Mouse (Mus musculus): ENCODE measurements at regions not wholly inside any gene's neighbourhood (a gene's known extent, or its start where the extent isn't known, plus 50 kb on each side); places are given as distances from the start of the nearest gene placed in this dataset.

DNA sequence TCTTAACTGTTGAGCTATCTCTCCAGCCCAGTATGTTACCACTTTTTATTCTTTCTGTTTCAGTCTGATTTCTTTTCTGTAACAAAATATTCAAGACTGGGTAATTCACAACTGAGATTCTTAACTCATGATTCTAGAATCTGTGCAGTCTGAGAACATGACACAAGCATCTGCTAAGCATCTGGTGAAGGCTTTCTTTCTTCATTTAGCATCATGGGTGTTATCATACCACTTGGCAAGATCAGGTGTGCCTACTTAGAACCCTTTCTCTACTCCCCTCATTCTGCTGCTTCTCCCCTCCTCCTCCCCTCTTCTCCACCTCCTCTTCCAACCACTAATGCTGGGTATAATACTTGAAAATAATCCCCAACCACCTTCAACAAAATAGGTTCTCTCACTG is 62.1 kb upstream of the Pfn2 start:
- intact Hi-C loops (cut with DNase I): no loop called here

DNA sequence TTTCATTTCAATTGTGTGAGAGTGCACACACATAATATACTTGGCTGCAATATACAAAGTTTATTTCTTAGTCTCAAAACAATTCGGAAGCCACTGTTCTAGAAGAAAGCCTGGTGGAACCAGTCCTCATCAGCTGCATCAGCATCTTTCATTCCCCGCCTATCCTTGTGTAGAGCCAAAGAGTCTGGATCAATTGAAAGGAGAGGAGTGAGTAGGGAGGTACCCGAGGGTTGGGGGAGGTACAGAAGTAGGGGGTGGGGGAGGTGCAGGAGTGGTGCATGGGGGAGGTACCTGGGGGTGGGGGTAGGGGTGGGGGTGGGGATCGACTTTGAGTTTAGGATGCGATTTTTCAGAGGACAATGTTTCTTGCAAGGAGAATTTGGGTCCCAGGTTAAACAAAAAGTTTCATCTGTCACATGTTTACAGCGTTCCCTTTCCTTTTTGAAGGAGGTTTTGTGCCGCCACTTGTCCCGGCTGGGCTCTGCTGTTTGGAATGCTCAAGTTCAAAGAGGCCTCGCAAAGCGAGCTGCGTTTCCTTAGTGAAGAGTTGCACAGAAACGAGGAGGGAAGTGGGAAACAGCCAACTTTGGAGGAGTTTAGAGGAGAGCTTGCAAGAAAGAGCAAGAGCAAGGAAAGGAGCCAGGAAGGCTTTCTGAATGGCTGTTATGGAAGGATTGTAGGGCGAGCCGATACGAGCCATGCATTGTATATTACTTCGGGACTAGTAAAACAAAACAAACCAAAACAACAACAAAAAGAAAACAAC is 64.1 kb upstream of the Pfn2 start:
- intact Hi-C loops (cut with DNase I): no loop called here

DNA sequence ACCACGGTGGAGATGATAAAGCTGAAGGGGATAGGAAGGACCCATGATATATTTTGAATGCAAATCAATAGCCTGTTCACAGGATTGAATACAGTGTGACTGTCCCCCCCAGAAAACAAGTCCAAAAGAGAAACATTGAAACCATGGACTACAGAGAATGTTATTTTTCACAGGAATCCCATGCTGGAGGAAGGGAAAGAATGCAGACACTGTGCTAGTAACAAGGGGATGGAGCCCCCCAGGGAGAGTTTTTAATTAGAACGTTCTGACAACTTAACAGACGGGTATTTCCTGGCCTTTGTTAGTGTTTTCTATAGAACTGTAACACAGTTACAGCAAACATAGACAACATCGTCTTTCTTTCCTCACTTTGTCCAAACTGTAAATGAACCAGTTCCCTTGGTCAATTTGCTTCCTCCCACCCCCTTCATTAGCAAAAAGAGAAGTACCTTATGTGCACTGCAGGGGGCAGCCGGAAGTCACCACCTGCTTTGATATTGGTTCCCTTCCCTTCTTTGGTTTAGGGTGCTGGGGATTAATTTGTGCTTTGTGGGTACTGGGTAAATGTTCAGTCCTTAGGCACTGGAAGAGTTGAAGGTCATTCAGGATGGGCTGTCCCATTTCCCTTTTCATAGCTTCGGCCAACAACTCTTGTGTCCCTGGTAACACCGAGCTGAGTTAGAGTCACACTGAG is 64.9 kb upstream of the Pfn2 start:
- intact Hi-C loops (cut with DNase I): no loop called here

DNA sequence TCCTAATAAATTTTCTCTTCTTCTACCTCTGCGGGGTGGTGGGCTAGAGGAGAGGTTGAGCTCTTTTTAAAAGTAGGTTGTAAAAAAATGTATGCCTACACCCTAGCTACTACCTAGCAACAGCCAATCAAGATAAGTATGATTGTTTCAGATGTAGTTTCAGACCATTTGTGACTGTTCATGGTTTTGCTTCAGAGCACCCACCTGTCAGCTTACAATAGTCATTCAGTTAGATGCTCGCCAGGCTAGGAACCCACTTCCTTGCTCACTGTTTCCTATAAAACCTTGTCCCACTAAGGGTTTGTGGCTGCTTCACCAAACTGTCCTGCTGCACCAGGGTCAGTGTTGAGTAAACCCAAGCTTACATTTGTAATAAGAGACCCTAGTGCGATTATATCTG is 66.8 kb upstream of the Pfn2 start:
- intact Hi-C loops (cut with DNase I): no loop called here

DNA sequence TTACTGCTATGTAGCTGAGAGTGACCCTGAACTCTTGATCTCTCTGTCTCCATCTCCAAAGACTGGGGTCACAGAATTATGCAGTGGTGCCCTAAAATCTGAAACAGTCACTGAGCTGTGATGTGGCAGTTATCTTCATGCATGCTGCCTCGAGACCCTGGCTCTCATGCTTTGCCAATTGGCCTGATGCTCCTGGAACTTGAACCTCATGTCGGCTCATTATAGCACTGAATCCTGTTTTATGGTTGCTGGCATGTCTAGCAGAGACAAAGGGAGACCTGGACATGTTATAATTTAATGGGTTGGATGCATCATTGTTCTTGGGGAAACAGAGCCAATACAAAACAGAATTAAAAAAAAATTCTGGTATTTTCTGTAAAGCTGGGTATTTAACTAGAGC is 71.0 kb upstream of the Pfn2 start:
- intact Hi-C loops (cut with DNase I): no loop called here

DNA sequence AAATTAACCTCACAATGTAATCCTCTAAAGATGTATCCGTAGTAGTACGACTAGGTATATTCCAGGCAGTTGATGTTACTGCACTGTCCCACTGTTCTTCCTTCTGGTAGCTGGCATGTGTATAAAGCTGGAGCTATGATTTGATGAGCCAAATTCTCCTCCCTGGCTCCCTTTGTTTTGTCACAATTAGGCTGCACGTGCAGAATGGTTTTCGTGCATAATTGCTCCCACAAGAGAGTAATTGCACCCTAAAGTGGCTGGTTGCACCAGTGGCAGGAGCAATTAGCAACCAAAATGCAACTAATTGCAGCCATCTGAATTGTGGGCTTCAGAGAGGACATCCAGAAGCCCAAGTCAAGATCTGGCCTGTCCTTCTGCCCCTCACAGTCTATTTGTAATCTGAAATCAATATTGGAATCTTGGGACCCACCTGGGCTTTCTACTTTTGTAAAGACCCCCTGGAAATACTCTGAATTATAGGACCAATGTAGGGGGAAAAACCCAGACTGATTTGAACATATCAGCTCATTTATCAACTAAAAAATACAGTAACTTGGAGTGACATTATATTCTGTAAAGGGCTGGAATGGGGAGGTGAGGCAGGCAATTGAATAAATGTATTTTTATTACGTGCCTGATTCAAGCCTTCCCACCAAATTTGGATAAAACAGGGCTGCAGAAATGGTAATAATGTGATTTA is 71.7 kb upstream of the Pfn2 start:
- intact Hi-C loops (cut with DNase I): no loop called here

DNA sequence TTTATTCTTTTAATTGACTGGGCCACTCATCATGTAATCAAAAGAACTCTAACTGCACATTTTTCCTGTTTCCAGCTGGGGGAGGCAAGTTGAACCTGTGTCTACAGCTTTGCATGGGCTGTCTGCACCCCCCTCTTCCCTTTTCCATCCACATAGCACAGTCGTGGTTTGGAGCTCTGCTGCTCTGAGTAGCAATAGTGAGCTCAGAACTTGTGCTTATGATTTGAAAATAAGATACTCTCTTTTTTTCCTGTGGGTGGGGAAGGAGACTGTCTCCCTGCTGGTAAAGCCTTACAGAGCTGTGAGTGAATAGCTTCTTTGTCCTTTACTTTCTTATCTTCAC is 72.2 kb upstream of the Pfn2 start:
- intact Hi-C loops (cut with DNase I): no loop called here

GRCm38 (mm10) chr3:57921071-57921882 is 73.4 kb upstream of the Pfn2 start:
- intact Hi-C loops (cut with DNase I): no loop called here

DNA sequence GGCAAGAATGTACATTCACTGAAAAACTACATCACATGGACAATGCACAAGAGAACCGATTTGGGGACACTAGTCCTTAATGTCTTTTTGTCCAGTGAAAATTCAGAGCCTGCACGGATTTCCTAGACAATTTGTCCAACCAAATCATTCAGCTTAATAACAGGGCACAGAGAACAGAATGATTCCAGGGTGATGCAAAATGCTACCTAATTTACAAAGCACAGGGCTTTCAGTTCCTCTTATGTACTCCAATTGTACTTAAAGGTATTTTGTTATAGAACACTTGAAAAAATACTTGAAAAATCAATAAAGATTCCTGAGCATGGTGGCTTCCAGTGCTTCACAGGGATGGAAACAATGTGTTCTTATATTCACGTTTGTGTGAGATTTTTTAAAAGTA is 75.2 kb upstream of the Pfn2 start:
- intact Hi-C loops (cut with DNase I): no loop called here

- intact Hi-C loops (cut with DNase I): no loop called here
Observed at GRCm38 (mm10) chr3:57932657-57933539, 85.0 kb upstream of the Pfn2 start.

DNA sequence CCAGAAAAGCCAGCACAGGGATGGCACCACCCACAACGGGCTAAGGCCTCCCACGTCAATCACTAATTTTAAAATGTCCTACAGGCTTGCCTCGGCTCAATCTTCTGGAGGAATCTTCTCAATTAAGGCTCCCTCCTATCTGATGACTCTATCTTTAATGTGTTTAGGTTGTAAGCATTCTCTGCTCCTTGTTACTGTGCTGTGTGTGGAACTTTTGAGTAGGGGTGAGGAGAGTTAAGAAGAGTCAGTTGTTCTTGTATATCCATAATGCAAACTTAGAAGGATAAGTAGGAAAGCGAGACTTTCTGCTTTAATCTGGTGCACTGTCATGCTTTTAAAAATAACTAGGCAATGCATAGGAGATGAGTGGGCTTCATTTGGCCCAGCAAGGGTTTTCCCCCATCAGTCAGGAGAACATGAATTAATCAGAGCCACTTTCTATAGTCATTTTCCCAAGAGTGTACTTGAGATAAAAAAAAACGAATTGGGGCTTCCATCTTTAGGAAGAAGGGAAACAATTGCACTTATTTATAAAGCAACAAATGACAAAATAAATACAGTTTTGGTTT is 87.2 kb upstream of the Pfn2 start:
- intact Hi-C loops (cut with DNase I): no loop called here

DNA sequence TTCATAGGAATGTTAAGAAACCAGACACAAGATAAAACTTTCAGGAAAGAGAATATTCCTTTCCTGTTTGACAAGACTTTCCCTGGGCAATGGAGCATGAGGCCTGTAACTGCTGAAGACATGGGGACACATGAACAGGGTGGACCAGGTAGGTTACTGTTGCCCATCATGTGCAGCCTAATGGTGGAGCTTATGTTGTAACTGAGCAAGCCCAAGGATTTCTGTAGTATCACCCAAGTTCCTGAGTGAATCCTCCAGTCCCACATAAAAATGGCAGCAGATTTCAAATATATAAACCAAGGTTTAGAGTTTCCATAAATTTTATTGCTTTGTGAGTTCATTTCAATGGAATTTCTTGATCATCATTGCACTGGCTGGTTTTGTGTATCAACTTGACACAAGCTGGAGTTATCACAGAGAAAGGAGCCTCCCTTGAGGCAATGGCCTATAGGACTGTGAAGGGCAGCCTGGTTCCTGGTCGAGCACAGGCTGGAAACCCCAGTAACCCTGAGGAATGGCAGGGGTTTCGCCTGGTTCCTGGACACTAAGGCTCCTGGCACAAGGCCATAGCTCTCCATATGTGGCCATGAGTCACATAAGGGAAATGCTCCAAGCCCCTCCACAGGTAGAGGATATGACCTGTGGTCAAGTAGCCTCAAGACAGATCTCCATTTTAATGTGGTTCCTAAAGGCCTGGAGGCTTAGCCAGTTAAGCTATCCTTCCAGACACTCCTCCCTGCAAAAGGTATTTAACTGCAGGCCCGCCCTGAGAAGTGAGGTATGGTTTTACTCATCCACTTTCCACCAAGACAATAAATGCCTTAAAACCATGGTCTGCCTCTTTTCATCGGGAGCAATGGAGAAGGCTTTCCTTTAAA is 92.9 kb upstream of the Pfn2 start:
- intact Hi-C loops (cut with DNase I): no loop called here

GRCm38 (mm10) chr3:57944698-57945097 is 96.8 kb upstream of the Pfn2 start:
- intact Hi-C loops (cut with DNase I): no loop called here

DNA sequence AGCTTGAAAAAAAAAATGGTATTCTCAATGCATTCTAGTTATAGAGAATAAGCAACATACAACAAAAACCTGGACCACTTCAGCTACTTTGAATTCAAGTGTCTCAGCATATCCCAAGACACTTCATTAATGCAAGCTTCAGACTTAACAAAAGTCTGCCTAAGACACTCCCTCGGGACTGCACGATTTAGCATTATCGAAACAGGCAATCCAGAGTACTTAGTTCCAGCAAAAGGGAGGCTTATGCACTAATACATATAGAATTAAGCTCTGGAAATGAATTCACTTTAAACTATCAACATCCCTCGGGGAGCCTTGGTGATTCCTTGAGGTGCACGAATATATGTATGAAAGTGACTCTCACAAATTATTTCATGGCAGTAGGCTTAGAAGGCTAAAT is 97.9 kb upstream of the Pfn2 start:
- intact Hi-C loops (cut with DNase I): no loop called here

- intact Hi-C loops (cut with DNase I): no loop called here
Observed at GRCm38 (mm10) chr3:57947331-57947730, 99.5 kb upstream of the Pfn2 start.

DNA sequence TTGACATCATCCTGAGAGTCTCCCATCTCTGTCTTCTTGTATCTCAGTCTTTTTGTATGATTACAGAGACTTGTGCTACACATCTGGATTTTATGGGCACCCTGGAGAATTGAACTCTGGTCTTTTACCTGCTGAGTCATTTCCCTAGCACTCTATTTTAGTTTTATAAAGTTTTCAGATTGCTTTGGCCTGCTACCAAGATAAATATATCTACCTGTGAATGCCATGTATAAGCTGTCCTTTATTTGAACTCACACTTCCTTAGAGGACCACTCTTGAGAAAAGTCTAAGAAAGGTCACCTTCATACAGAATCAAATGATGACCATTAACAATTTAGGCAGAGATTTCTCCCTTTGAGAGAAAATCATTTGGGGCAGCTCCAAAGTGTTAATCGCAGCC is 100.8 kb upstream of the Pfn2 start:
- intact Hi-C loops (cut with DNase I): no loop called here

DNA sequence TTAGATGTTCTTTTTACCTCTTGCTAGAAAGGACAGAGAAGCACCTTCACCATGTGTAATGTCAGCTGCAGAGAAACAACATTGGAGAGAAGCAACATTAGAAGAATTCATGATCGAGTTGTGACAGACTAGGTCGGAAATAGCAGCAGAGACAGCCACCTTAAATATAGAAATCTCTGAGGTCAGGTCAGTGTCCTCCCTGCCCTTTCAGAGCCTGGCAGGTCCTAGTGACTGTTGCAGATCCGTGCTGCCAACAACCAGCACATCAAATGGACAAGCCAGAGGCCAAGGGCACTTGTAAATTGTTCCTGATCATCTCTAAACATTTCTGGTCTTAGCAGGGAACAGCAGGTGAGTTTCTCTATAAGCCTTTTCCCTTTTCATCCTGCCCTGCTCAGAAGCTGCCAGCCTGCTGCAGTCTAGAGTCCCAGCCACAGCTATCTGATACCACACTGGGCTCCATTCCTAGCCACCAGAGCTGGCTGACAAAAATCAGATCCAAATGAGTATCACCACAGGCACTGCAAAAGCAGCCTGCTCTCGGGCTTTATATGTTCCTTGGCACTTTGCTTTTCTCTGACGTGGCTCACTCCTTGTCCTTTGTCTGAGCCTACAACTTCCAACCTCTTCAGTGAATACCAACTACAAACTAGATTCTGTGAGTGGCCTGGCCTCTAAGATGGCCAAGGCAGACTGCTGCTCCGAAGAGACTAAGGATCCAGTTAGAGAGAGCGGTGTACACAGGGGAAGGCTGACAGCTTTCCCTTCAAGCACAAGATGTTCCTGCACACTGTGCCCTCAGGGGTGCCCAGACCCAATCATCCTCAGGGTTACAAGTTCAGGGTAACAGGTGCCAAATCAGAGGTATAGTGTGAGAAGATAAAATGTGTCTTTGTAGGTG is 102.8 kb upstream of the Pfn2 start:
- intact Hi-C loops (cut with DNase I): no loop called here

GRCm38 (mm10) chr3:57951438-57951837 is 103.6 kb upstream of the Pfn2 start:
- intact Hi-C loops (cut with DNase I): no loop called here
